Mouse (Mus musculus) midbrain, embryonic 12.5 days (tissue): Measurements from ENCODE around the gene Pdlim4. TPM values are rescaled to one million over a fixed set of nuclear protein-coding genes. Genes with fewer than 3 reads are reported as not detected.

ENCODE experiments used
- polyA plus RNA-seq: library from polyadenylated mRNA; unstranded; fragments of >200 nt; fragmentation: Nextera tagmentation; extraction: Ambion mirVana; gene quantifications from 2 replicates; pipeline ENCODE4 v1.2.1, GENCODE M21; 2016

Pdlim4 gene
- polyA plus RNA-seq, 1 experiment from 2014 or later = 36.4 TPM

Other genes starting within 250 kb of the Pdlim4 start
- 0.82 TPM in 1 of 2 replicates, not detected in the other for gene Gm12216, start 209.8 kb downstream of the Pdlim4 start, polyA plus RNA-seq
- gene Slc22a5, start 177.4 kb downstream of the Pdlim4 start, polyA plus RNA-seq = 7.1 and 7.2 TPM in 2 replicates
- 2.4 and 2.5 TPM in 2 replicates for gene Slc22a21, start 88.7 kb downstream of the Pdlim4 start, polyA plus RNA-seq
- 1.3 and 2.1 TPM in 2 replicates for gene Slc22a4, start 40.9 kb downstream of the Pdlim4 start, polyA plus RNA-seq
- 15.3 and 21.0 TPM in 2 replicates for gene P4ha2, start 31.1 kb upstream of the Pdlim4 start, polyA plus RNA-seq
- gene Csf2, start 180.7 kb upstream of the Pdlim4 start, polyA plus RNA-seq = not detected in 2 replicates
- not detected in 2 replicates for gene Il3, start 198.3 kb upstream of the Pdlim4 start, polyA plus RNA-seq
- 27.1 and 27.6 TPM in 2 replicates for gene Acsl6, start 234.8 kb upstream of the Pdlim4 start, polyA plus RNA-seq